Mouse (Mus musculus) left cerebral cortex, adult 9 months (tissue): ENCODE data around the gene Patj.
A peak's percentile ranks its signal among the peaks of the same experiment; 100 is the strongest.
"Not testable (repeated sequence)": the region's sequence is repeated elsewhere in the genome, so short reads cannot be mapped to it uniquely, and the experiment has no call there.

ENCODE experiments used
- DNase-seq, 2 experiments: peaks; one replicate each; pipeline ENCODE4 v3.0.0; 2022; ENCODE audit warnings: low spot score in 2 of 2

Gene Patj

DNA sequence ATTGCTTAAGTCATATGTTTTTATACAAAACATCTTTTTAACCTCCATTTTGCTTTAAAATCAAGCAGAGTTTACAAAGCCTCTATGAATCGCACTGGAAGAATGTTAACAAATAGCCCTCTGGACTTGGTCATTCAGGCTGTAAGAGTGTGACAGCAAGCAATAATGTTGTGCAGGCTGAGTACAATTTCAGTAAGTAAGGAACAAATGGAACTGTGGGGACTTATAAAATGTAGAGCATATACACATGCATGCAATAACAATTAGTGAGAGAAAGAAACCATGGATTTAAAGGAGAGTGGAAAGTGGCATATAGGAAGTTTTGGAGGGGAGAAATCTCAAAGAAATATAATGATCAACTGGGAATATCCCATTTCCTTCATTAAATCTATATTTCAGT is 261.2 kb downstream of the Patj start:
- no peak for DNase-seq

DNA sequence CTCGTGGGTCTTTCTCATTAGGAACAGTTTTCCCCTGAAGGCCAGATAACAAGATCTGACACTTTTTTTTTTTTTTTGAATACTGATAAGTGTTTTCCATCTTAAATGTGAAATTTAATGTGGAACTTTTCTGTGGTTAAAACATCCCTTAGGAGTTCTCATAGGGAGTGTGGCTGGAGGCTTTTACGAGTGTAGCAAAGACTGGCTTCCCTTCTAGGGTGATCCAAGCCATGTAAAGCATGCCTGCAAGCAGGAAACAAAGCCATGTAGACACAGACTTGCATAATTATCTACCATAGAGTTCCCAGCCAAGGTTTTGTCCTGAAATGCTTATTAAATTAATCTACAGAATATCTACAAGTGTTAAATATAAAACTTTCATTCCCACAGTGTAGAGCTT is 263.4 kb downstream of the Patj start:
- no peak for DNase-seq

DNA sequence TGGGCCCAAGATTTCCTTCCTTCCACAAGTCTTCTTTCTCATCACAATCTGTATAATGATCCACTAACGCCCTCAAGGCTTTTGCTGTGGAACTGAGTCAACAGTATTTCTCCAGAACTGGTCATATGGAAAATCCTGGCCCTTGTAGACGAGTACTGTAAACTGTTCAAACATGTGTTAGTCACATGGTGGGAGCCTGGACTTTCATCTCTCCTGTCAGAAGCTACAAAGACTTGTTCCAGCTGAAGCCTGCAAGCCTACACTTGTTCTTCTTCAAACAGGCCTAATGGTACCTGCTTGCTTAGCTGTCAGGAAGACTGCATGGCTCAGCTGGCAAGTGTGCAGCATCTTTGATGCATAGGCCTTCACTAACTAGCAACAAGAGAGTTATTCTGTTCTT is 264.9 kb downstream of the Patj start:
- no peak for DNase-seq

DNA sequence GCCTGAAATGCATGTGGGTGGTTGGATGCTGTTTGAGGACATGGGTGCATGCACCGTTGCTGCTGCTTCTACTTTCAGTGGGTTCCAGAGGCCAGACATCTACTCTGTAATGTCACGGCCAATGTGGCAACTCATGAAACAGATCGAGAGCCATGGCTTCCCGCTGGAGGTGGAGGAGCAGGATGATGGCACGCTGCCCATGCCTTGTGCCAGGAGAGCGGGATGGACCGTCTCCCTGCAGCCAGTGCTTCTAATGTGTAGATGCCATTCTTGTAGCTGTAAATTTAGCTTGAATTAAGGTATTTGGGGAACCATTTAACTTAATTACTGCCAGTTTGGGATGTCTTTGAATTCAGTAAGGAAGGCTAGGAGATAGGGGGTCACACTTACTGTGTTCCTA is 270.3 kb downstream of the Patj start:
- DNase-seq, result no peak

DNA sequence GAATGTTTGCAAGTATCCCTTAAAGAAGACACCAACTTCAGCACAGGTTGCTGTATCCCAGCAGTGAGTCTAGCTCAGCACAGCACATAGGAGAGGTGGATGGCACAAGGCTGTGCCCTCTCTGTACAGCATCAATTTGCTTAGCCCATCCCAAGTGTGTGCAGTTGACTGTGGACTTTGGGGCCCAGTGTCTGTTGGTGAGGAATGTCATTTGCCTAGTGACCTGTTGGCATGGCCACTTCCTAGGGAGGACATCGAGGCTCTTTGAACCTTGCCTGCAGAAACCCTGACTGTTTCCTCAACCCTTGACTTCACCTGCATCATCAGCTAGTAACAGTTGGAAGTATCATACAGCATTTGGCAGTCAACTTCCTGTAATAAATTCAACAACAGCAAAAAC is 270.9 kb downstream of the Patj start:
- DNase-seq, result no peak

DNA sequence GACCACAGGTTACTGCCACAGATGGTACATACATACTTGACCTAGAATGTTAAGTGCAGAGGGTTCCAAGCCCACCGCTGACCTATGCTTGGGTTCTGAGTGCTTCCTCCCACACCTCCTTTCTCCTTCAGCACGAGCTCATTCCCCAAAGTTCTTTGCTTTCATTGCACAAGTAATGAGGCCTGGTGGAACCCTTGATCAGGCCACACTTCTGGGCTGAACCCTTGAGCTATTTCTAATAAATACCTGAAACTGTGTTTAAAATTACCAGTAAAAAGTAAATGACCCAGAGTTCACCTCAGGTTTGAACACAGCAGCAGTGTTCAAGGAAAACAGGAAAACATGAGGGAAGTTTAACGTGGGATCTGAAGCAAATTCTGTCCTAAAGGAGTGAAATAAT is 271.4 kb downstream of the Patj start:
- no peak for DNase-seq

DNA sequence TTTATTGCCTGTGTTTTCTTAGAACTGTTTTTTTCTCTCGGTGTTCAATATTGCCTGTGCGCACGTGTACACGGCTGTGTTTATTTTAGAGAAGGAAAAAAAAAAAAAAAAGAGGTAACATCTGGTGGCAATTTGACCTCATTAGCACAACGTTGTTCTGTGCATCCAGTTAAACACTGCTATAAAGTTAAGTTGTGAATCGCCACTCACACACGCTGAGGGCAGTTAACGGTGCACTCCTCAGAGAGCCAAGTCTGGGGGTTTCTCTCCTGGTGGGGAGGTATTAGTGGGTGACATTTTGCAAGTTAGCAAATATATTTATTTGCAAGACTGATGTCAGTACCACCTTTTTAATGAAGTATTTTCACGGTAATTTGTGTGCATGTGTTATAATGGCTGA is 281.9 kb downstream of the Patj start:
- no peak for DNase-seq

DNA sequence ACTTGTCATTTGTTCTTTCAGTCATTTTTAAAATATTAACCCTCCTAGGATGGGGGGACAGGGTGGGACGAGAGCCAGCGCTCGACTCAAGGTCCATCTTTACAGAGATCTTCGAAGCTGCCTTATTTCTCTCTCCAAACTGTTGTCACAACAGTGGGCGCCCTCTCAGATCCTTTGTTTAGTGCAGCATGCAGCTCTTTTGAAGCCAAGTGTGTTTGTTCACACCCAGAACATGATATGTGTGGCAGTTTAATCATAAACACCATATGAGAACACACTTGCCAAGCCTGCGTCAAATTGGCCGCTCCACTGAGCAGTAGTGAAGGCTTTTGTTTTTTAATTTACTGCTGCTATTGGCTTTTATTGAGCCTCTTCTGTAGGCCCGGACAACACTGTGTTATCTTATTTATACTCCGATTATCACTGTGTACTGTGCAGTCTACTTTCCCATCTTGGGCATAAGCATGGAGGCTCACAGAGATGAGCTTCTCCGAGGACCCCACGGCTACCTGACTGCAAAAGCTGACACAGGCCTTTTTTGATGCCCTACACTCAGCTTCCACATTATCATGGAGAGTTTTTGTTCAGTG is 291.2 kb downstream of the Patj start:
- DNase-seq, result no peak

DNA sequence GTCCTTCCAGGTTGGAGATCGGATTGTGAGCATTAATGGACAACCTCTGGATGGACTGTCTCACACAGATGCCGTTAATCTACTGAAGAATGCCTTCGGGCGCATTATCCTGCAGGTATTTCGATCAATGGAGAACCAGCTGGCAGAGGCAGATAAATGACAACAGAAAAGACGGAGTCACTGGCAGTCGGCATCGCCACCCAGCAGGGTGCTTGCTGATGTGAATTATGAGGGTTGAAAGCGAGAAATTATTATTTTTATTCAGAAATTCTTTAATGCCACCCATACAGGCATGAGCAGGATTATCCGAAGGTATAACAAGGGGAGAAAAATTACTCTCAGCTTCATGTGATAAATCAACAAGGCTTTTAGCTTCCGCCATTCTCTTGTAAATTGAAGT is 292.5 kb downstream of the Patj start:
- no peak for DNase-seq

DNA sequence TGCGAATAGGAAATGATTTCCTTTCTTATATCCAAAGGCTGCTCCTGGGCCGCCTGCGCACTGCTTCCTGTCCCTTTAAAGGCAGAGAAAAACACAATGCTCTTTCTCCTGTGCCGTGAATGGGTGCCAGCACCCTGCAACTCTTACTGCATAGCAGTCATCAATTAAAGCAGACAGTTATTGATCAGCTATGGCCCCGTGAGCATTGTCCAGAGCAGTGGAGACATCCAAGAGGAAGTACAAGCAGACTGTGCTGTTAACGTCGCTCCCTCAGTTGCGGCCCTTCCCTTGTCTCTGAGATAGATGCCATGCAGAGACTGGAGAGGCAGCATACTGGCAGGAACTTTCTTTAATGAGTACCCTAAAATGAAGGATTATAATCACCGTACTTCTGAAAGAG is 292.9 kb downstream of the Patj start:
- no peak for DNase-seq

DNA sequence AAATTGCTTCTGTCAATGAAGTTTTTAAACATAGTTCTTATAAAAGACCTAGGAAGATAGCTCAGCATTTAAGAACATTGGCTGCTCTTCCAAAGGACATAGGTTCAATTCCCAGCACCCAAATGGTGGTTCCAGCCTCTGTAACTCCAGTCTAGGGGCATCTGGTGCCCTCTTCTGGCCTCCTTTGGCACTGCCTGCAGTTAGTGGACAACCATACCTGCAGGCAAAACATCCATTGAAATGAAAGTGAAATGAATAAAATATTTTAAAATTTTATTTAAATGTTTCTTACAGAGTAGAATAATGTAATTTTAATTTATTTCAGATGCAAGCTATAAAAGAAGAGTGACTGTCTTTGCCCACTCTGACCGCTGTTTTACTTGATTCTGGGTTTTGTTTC is 294.4 kb downstream of the Patj start:
- no peak for DNase-seq

DNA sequence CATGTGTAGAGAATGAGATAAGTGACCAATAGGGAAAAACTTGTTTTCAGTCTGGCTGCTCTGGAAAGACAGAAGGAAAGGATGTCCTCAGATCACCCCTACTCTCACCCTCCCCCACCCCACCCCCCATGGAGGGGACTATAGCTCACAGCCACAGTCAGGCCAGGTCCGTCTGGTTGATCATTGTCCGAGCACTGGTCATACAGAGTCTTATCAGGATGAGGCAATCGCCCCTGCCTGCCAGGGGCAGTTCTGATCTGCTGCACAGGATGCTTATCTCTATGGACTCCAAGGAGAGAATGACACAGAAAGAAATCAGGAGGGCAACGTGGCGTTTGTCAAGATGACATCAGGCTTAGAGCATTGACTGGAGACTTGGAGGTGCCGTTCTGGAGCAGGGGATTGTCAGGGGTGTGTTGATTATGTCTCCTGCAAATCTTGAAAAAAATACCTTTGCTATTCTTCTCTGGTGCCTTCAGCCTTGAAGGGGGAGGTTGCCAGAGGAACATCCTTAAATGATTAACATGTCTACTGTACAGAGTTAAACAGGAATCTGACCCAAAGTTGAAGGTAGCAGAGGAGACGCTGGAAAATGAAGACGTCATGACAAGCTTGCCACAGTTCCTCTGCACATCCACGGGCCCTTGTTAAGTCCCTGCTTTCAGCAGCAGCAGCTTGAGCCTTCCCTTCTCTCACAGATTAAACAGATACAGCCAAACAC is 298.0 kb downstream of the Patj start:
- DNase-seq, result peak in 1 of 2 experiments; percentile 18

DNA sequence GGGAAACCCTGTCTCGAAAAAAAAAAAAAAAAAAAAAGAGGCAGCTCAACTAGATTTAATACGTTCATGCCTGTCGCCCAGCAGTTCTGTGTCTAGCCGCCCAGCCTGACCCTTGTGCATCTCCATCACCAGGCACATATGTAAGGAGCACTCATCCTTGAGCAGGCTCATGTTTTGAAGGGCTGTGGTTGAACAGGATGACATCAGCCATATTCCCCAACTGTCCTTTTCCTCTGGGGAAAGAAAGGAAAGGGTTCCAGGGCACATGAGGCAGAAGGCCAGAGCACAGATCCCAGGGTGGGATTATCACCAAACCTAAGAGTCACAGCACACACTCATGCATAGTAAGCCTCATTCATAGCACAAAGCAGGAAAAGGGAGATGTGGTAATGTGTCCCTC is 302.3 kb downstream of the Patj start:
- no peak for DNase-seq

DNA sequence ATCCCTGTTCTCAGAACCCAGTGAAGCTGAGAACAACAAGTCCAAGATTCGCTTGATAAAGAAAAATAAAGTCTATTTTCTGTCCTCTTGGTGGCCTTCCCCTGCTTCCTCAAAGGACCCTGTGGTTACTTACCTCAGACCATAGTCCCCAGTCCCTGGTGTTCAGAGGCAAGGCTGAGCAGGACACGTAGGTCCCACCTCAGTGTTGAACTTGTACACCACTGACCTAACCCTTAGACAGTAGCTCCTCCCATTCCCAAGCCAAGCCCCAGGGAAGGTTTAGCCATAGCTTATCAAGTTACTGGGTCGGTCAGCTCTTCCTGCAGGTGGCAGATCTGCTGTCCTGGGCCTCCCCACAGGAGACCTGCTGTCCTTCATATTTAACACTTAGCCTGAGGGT is 303.3 kb downstream of the Patj start:
- DNase-seq, result no peak

DNA sequence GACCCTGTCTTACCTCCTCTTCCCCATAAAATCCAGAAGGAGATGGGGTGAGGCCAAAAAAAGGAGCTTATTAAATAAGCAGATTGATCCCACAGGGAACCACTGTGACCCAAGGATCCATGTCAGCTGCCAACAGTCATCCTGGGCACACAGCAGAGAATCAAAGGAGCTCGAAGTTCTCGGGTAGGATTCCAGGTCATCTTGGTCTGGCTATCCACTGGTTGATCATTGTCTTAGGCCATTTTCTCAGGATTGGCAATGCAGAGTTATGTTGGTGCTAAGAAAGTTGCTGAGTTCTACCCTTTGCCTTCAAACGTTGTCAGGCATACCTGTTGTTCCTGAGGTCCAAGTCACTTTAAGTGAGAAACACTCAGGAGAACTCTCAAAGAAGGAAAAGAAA is 304.6 kb downstream of the Patj start:
- no peak for DNase-seq

DNA sequence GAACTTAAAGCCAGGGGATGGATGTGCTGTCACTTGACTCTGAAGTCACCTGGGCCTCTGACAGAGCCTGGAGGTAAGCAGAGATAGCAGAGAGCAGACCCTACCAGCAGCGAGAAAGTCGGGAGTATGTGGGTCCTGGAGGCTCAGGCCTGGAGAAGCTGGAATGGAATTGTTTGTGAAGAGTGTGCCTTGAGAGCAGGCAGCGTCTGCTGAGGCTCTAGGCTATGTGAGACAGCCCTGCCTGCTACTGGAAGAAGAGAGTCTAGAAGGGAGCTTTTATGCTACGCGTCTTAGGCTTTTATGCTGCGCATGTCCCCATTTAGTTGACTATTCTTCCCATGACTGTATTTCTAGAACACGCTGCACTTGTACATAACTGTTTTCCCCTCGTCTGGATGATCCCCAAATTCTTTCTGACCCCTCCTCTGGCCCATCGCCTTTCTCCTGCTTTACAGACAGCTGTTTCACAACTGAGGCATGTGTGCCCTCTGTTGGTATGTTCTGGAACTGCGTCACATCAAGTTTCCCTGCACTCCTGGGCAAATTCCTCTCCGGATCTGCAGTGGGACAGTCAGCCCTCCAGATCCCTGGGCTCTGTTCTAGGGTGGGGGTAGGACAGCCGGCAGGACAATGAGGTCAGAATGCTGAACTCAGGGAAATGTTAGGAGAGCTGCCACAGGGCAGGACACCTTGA is 306.8 kb downstream of the Patj start:
- peak in 1 of 2 experiments; percentile 76 for DNase-seq

DNA sequence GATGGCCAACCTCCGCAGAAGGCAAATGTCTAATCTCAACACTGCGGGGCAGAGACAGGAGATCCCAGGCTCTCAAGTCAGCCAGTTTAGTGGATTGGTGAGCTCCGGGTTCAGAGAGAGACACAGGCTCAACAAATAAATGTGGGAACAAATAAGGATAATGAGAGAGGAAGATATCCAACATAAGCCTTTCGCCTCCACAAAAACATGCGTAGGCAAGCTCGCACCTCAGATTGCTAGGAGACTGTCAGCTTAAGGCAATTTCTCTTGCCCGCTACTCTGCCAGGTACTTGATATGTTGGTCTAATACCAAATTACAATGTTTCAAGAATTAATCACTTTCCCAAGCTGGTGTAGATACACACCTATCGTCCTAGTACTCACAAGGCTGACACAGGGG is 315.3 kb downstream of the Patj start:
- no peak for DNase-seq

DNA sequence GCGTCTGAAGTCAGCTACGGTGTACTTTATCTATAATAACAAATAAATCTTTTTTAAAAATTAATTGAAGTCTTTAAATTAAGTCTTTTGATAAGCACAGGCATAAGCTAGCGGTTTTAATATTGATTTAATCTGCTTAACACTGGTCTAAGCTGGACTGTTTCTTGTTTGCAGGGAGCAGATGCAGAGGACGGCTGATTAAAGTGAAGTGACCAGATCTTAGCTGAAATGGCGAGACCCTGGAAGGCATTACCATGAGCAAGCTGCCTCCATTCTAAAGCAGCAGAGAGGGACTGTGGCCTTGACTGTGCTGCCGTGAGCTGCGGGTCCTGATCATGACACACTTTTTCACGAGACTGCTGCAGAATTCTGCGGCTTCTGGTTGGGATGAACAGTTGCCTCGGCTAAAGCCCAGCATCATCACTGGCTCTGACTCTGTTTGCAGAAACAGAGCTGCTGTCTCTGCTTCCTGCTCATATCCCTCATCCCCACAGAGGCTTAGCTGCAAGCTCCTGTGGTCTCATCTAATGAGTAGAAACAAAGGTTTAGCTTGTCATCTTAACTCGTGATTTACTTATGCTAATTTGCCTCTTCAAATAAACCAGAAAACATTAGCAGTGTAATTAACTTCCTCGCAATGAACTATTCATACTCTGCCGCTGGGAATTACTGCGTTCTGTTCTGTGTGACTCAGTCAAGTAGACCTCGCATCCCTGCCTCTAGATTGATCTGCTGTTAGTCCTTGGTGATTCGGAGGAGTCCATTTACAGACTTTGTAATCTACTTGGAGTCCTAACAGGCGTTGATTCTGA is 322.4 kb downstream of the Patj start:
- DNase-seq, result no peak

DNA sequence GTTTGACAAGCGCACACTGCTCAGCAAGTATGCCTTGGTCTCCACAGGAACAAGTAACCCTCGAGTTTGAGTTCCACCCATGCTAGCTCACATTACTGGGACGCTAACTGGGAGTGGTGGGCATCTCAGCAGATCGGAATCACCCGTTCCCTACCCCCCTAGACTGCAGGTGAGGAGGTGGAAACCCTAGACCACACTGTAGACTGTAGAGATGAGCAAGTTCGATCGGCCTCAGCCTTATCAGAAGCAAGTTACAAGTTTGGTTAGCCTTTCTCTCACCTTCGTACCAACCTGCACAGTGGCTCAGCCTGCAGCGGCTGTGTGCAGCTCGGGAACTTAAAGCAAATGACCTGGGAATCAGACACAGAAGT is 322.9 kb downstream of the Patj start:
- DNase-seq, result no peak

DNA sequence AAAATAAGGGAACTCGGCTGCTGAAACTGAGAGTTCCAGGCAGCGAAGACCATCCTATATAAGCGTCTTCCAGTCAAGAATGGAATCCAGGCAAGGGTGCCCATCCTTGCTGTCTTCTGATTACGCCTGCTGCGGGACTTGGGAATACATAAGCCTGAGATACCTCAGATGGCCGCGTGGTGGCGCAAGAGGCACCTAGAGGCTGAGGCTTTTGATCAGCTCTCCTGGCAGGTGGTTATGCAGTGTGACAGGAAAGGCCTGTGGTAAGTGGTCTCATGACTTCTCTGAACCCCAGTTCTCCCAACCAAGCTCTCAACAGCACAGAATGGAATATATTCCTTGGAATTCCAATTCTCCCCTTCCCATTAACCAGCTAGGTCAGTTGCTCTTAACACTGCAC is 326.9 kb downstream of the Patj start:
- DNase-seq, result peak in 1 of 2 experiments; percentile 60

DNA sequence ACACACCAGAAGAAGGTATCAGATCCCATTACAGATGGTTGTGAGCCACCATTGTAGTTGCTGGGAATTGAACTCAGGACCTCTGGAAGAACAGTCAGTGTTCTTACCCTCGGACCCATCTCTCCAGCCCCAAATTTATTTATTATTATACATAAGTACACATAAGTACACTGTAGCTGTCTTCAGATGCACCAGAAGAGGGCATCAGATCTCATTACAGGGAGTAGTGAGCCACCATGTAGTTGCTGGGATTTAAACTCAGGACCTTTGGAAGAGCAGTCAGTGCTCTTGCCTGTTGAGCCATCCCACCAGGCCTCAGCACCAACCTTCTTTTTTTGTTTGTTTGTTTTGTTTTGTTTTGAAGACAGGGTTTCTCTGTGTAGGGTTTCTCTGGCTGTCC is 329.1 kb downstream of the Patj start:
- DNase-seq, result not testable (repeated sequence)

DNA sequence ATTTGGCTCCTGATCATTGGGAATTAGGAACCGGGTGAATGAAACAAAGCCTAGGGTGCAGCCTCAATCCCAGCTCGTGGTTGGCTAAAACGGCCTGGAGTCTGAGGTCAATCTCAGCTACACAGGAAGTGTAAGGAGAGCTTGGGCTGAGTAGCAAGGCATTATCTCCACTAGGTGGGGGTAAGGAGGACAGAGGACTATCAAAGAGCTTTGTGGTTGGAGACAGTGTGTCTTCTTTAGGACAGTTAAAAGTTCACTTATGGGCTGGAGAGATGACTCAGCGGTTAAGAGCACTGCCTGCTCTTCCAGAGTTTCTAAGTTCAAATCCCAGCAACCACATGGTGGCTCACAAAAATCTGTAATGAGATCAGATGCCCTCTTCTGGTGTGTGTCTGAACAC is 329.9 kb downstream of the Patj start:
- DNase-seq, result no peak
